Mouse (Mus musculus) MEL (cell line): Measurements from ENCODE around the gene Slc51a. TPM values are rescaled to one million over a fixed set of nuclear protein-coding genes. Genes with fewer than 3 reads are reported as not detected.

Experiments used
- DNase-seq: peaks from one replicate; pipeline ENCODE4 v3.0.0; 2011; ENCODE audit warnings: low read depth, low spot score
- H3K27ac ChIP-seq: 2 replicates; pipeline ENCODE4 v1.5.1; 2012; ENCODE audit warnings: low read depth, mild to moderate bottlenecking, control low read depth, low read length, moderate library complexity; ENCODE audit not compliant: control insufficient read depth
- H3K27me3 ChIP-seq, 2 experiments: fragments of 150-350 bp in 1 of 2; sonication (generic) in 1 of 2; 2 replicates each; pipeline ENCODE4 v1.6.1; 2012; ENCODE audit warnings: low read length in 2 of 2, mild to moderate bottlenecking in 2 of 2, improper control_type of control experiment in 1 of 2, moderate library complexity in 1 of 2; ENCODE audit not compliant: insufficient read depth in 2 of 2, control insufficient read depth in 1 of 2
- H3K36me3 ChIP-seq, 2 experiments: 2 replicates each; pipeline ENCODE4 v1.6.1; 2012 to 2014; ENCODE audit warnings: low read length in 2 of 2, improper control_type of control experiment in 1 of 2, inconsistent platforms in 1 of 2, mild to moderate bottlenecking in 1 of 2; ENCODE audit not compliant: insufficient read depth in 2 of 2, control insufficient read depth in 1 of 2
- H3K4me1 ChIP-seq, 2 experiments: fragments of 150-350 bp in 1 of 2; sonication (generic) in 1 of 2; 2 replicates each; pipeline ENCODE4 v1.6.1; 2012; ENCODE audit warnings: low read length in 2 of 2, improper control_type of control experiment in 1 of 2, mild to moderate bottlenecking in 1 of 2; ENCODE audit not compliant: insufficient read depth in 2 of 2, control insufficient read depth in 1 of 2
- H3K4me3 ChIP-seq, 2 experiments: fragments of 150-350 bp in 1 of 2; sonication (generic) in 1 of 2; 2 replicates each; pipeline ENCODE4 v1.5.1; 2012; ENCODE audit warnings: low read depth in 2 of 2, low read length in 2 of 2, mild to moderate bottlenecking in 2 of 2, moderate library complexity in 2 of 2, control low read depth in 1 of 2, improper control_type of control experiment in 1 of 2; ENCODE audit not compliant: control insufficient read depth in 1 of 2, insufficient read depth in 1 of 2
- H3K79me2 ChIP-seq: 2 replicates; pipeline ENCODE4 v1.6.1; 2012; ENCODE audit warnings: mild to moderate bottlenecking, low read length, moderate library complexity; ENCODE audit not compliant: control insufficient read depth, poor library complexity, insufficient read depth
- H3K9ac ChIP-seq: 2 replicates; pipeline ENCODE4 v1.6.1; 2012; ENCODE audit warnings: low read depth, mild to moderate bottlenecking, control low read depth, low read length, moderate library complexity; ENCODE audit not compliant: control insufficient read depth, poor library complexity, severe bottlenecking
- H3K9me3 ChIP-seq: fragments of 150-350 bp; sonication (generic); replicated peaks from 2 replicates; pipeline ENCODE4 v1.6.1; 2012; ENCODE audit warnings: mild to moderate bottlenecking, low read length, improper control_type of control experiment, moderate library complexity; ENCODE audit not compliant: insufficient read depth
- CHD2 ChIP-seq: IDR thresholded peaks from 2 replicates; pipeline ENCODE4 v1.6.1; 2011; ENCODE audit warnings: low read length, improper control_type of control experiment
- CTCF ChIP-seq, 3 experiments: IDR thresholded peaks in 2 of 3; conservative IDR thresholded peaks in 1 of 3; 2 replicates each; pipeline ENCODE4 v1.5.1; 2011 to 2012; ENCODE audit warnings: low read length in 3 of 3, low read depth in 2 of 3, mild to moderate bottlenecking in 2 of 3, improper control_type of control experiment in 1 of 3, inconsistent platforms in 1 of 3, mixed read lengths in 1 of 3, moderate library complexity in 1 of 3; ENCODE audit not compliant: control insufficient read depth in 1 of 3, insufficient read depth in 1 of 3, poor library complexity in 1 of 3, severe bottlenecking in 1 of 3
- ELF1 ChIP-seq: IDR thresholded peaks from 2 replicates; pipeline ENCODE4 v1.6.1; 2014; ENCODE audit warnings: low read depth, mild to moderate bottlenecking, inconsistent platforms, low read length, improper control_type of control experiment, moderate library complexity
- EP300 ChIP-seq, 2 experiments: IDR thresholded peaks; 2 replicates each; pipeline ENCODE4 v1.6.1; 2011; ENCODE audit warnings: improper control_type of control experiment in 2 of 2, low read length in 2 of 2, low read depth in 1 of 2, mild to moderate bottlenecking in 1 of 2
- ETS1 ChIP-seq: IDR thresholded peaks from 2 replicates; pipeline ENCODE4 v1.6.1; 2012; ENCODE audit warnings: low read depth, mild to moderate bottlenecking, inconsistent platforms, low read length, improper control_type of control experiment, moderate library complexity
- GABPA ChIP-seq: IDR thresholded peaks from 2 replicates; pipeline ENCODE4 v1.6.1; 2012; ENCODE audit warnings: low read depth, mild to moderate bottlenecking, inconsistent platforms, low read length, improper control_type of control experiment, moderate library complexity
- HCFC1 ChIP-seq: IDR thresholded peaks from 2 replicates; pipeline ENCODE4 v1.6.1; 2012; ENCODE audit warnings: low read depth, mild to moderate bottlenecking, inconsistent platforms, low read length, improper control_type of control experiment, moderate library complexity
- MAZ ChIP-seq: IDR thresholded peaks from 2 replicates; pipeline ENCODE4 v1.6.1; 2012; ENCODE audit warnings: low read depth, mild to moderate bottlenecking, inconsistent platforms, low read length, improper control_type of control experiment
- MYB ChIP-seq: IDR thresholded peaks from 2 replicates; pipeline ENCODE4 v1.6.1; 2011; ENCODE audit warnings: mild to moderate bottlenecking, low read depth, low read length, improper control_type of control experiment
- MYC ChIP-seq: IDR thresholded peaks from 2 replicates; pipeline ENCODE4 v1.6.1; 2011; ENCODE audit warnings: low read depth, mild to moderate bottlenecking, low read length, improper control_type of control experiment, moderate library complexity
- NRF1 ChIP-seq: IDR thresholded peaks from 2 replicates; pipeline ENCODE4 v1.6.1; 2014; ENCODE audit warnings: low read depth, mild to moderate bottlenecking, inconsistent platforms, low read length, improper control_type of control experiment, moderate library complexity; ENCODE audit not compliant: poor library complexity, insufficient read depth, severe bottlenecking
- POLR2AphosphoS2 ChIP-seq: IDR thresholded peaks from 2 replicates; pipeline ENCODE4 v1.6.1; 2011; ENCODE audit warnings: low read length, improper control_type of control experiment
- POLR2AphosphoS5 ChIP-seq: IDR thresholded peaks from 2 replicates; pipeline ENCODE4 v1.6.1; 2012; ENCODE audit warnings: low read depth, borderline replicate concordance, mild to moderate bottlenecking, inconsistent platforms, low read length, moderate library complexity, mixed read lengths
- RCOR1 ChIP-seq: IDR thresholded peaks from 2 replicates; pipeline ENCODE4 v1.6.1; 2012; ENCODE audit warnings: low read depth, mild to moderate bottlenecking, inconsistent platforms, low read length, improper control_type of control experiment
- SIN3A ChIP-seq: IDR thresholded peaks from 2 replicates; pipeline ENCODE4 v1.6.1; 2012; ENCODE audit warnings: low read length, improper control_type of control experiment, inconsistent platforms
- SMC3 ChIP-seq: IDR thresholded peaks from 2 replicates; pipeline ENCODE4 v1.6.1; 2011; ENCODE audit warnings: low read depth, low read length, improper control_type of control experiment
- TAL1 ChIP-seq: IDR thresholded peaks from 2 replicates; pipeline ENCODE4 v1.6.1; 2012; ENCODE audit warnings: mild to moderate bottlenecking, inconsistent platforms, low read length, moderate library complexity, mixed read lengths
- TBP ChIP-seq: IDR thresholded peaks from 2 replicates; pipeline ENCODE4 v1.8.0; 2011; ENCODE audit warnings: low read depth, low read length, improper control_type of control experiment
- TCF12 ChIP-seq: IDR thresholded peaks from 2 replicates; pipeline ENCODE4 v1.6.1; 2014; ENCODE audit warnings: low read depth, mild to moderate bottlenecking, inconsistent platforms, low read length, improper control_type of control experiment, moderate library complexity
- UBTF ChIP-seq: IDR thresholded peaks from 2 replicates; pipeline ENCODE4 v1.6.1; 2012; ENCODE audit warnings: low read depth, mild to moderate bottlenecking, inconsistent platforms, low read length, improper control_type of control experiment, moderate library complexity, borderline replicate concordance; ENCODE audit not compliant: insufficient read depth
- USF1 ChIP-seq: IDR thresholded peaks from 2 replicates; pipeline ENCODE4 v1.6.1; 2014; ENCODE audit warnings: low read depth, mild to moderate bottlenecking, inconsistent platforms, low read length, improper control_type of control experiment, moderate library complexity
- USF2 ChIP-seq, 2 experiments: IDR thresholded peaks; 2 replicates each; pipeline ENCODE4 v1.6.1; 2011 to 2012; ENCODE audit warnings: improper control_type of control experiment in 2 of 2, low read length in 2 of 2, borderline replicate concordance in 1 of 2, inconsistent platforms in 1 of 2, low read depth in 1 of 2, mild to moderate bottlenecking in 1 of 2; ENCODE audit not compliant: insufficient read depth in 1 of 2
- ZC3H11A ChIP-seq: IDR thresholded peaks from 2 replicates; pipeline ENCODE4 v1.6.1; 2012; ENCODE audit warnings: low read depth, mild to moderate bottlenecking, inconsistent platforms, low read length, improper control_type of control experiment
- polyA plus RNA-seq, 2 experiments: library from polyadenylated mRNA; stranded (reverse) in 1 of 2; unstranded in 1 of 2; fragments of >175 nt in 1 of 2; fragments of >200 nt in 1 of 2; gene quantifications; 2 replicates each; pipeline versions ENCODE4 v1.2.1 to v1.2.4; 2012; ENCODE audit warnings: low replicate concordance in 2 of 2, low read depth in 1 of 2; ENCODE audit not compliant: insufficient read length in 2 of 2, insufficient read depth in 1 of 2, missing spikeins in 1 of 2
- total RNA-seq: library from RNA; depleted of rRNA; stranded (reverse); fragments of 300-350 nt; gene quantifications from 2 replicates; pipeline ENCODE4 v1.2.3, GENCODE M21; 2012

Gene Slc51a
- total and polyA plus RNA-seq, 3 experiments, result 4.6 to 14.5 TPM; not detected in 1

- H3K79me2 ChIP-seq, result no peaks in the 10 kb centered on the region
- H3K4me1 ChIP-seq, result no peaks in the 10 kb centered on the region
- TF ChIP-seq POLR2AphosphoS2, result no peak
- no peak for TF ChIP-seq RCOR1
- no peak for TF ChIP-seq MYB
- no peak for TF ChIP-seq MAZ
- no peak for TF ChIP-seq GABPA
- H3K4me3 ChIP-seq, result no peak overlapping the region
- no peaks in the 10 kb centered on the region for H3K27me3 ChIP-seq
- H3K9me3 ChIP-seq, result no peaks in the 10 kb centered on the region
- H3K27ac ChIP-seq, result no peak overlapping the region
- no peak overlapping the region for H3K9ac ChIP-seq
- H3K36me3 ChIP-seq, result no peaks in the 10 kb centered on the region
- no peak for DNase-seq
These were observed 10.4 kb downstream of the Slc51a start for GRCm38 (mm10) chr16:32477315-32477714.

GRCm38 (mm10) chr16:32472276-32473015, 15.2 kb downstream of the Slc51a start:
- no peaks in the 10 kb centered on the region for H3K27me3 ChIP-seq
- TF ChIP-seq CTCF (IDR thresholded peaks at IDR 0.05 in 2 of 3, conservative IDR thresholded peaks at IDR 0.05 in 1 of 3; ENCODE audit: control insufficient read depth in 1 of 3, insufficient read depth in 1 of 3, low read depth in 2 of 3, low read length in 3 of 3, poor library complexity in 1 of 3, severe bottlenecking in 1 of 3) (no peak), SMC3 (no peak), EP300 (IDR thresholded peaks at IDR 0.05; ENCODE audit: low read depth in 1 of 2, low read length in 2 of 2) (no peak), TBP (no peak), POLR2AphosphoS2 (no peak), USF2 (IDR thresholded peaks at IDR 0.05; ENCODE audit: borderline replicate concordance in 1 of 2, insufficient read depth in 1 of 2, low read depth in 1 of 2, low read length in 2 of 2) (no peak), UBTF (no peak), SIN3A (no peak), ETS1 (no peak), TCF12 (no peak), MYC (no peak), CHD2 (no peak), USF1 (no peak), ZC3H11A (no peak), TAL1 (no peak), RCOR1 (no peak), POLR2AphosphoS5 (no peak), ELF1 (no peak), NRF1 (no peak), HCFC1 (no peak)
- TF ChIP-seq, all 39 proteins: peak for 0
- H3K79me2 ChIP-seq, result no peaks in the 10 kb centered on the region
- no peak for DNase-seq
- H3K4me1 ChIP-seq, result peaks cover 9 to 13% of the 10 kb centered on the region in 2 experiments
- peaks cover 9 to 17% of the 10 kb centered on the region in 2 experiments for H3K36me3 ChIP-seq
- H3K4me3 ChIP-seq, result no peak overlapping the region
- H3K9ac ChIP-seq, result no peak overlapping the region
- no peak overlapping the region for H3K27ac ChIP-seq
- H3K9me3 ChIP-seq, result no peaks in the 10 kb centered on the region
